Comparison of ENCODE assay signal across 8 mouse cellular contexts in the genomic region with DNA sequence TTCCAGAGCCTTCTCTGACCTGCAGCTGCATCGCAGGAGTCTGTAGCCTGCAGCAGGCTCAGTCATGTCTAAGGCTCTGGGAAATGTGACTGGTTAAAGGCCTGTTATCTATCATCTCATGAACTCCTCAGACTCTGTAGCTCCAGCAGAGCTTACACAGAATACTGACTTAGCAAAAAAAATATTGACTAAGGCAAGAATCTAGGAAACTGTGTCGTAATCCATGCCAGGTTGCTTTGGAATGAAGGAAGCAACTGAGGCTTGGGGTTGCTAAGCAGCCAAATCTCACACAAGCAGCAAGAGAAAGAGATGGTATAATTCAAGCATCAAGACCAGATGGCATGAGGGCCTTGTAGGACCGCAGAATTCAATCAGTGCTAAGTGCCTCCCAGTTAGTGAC.
A peak's percentile ranks its signal among the peaks of the same experiment; 100 is the strongest.
DNase-seq lines count a peak whose midpoint lies in the region; ATAC-seq and TF ChIP-seq lines count a peak whose summit lies in the region.

No protein-coding gene starts in this region.

- H3K4me3 ChIP-seq in forebrain, postnatal 0 days (ENCODE audit: low read depth, low read length) = no peak overlapping the region
- no peak overlapping the region for H3K4me3 ChIP-seq in forebrain, embryonic 13.5 days
- no peak overlapping the region for H3K4me3 ChIP-seq in lung, embryonic 14.5 days (ENCODE audit: low read depth, low read length)
- H3K4me3 ChIP-seq in embryonic facial prominence, embryonic 10.5 days = no peak overlapping the region
- H3K4me3 ChIP-seq in limb, embryonic 15.5 days = no peak overlapping the region
- no peak overlapping the region for H3K4me3 ChIP-seq in midbrain, embryonic 11.5 days (ENCODE audit: low read depth, low read length)

- H3K4me1 ChIP-seq in forebrain, postnatal 0 days (ENCODE audit: insufficient read depth) = peaks cover 9% of the 10 kb centered on the region; the same call in 1 of the 2 replicates
- peaks cover 15% of the 10 kb centered on the region for H3K4me1 ChIP-seq in forebrain, embryonic 13.5 days
- peaks cover 7% of the 10 kb centered on the region; the same call in 1 of the 2 replicates for H3K4me1 ChIP-seq in lung, embryonic 14.5 days (ENCODE audit: insufficient read depth)
- H3K4me1 ChIP-seq in embryonic facial prominence, embryonic 10.5 days = peaks cover 59% of the 10 kb centered on the region
- peaks cover 47% of the 10 kb centered on the region for H3K4me1 ChIP-seq in limb, embryonic 15.5 days
- H3K4me1 ChIP-seq in midbrain, embryonic 11.5 days (ENCODE audit: control insufficient read depth, insufficient read depth, low read length) = peaks cover 13% of the 10 kb centered on the region

- ATAC-seq in forebrain, postnatal 0 days = peak; percentile 75
- no peak for ATAC-seq in forebrain, embryonic 13.5 days
- no peak for ATAC-seq in lung, embryonic 14.5 days (ENCODE audit: insufficient read depth)
- ATAC-seq in limb, embryonic 15.5 days (ENCODE audit: insufficient number of reproducible peaks, low FRiP score, low TSS enrichment, low read depth) = no peak
- no peak for ATAC-seq in midbrain, embryonic 11.5 days (ENCODE audit: low FRiP score)

- H3K36me3 ChIP-seq in forebrain, postnatal 0 days (ENCODE audit: insufficient read depth) = no peaks in the 10 kb centered on the region
- no peaks in the 10 kb centered on the region for H3K36me3 ChIP-seq in forebrain, embryonic 13.5 days (ENCODE audit: poor library complexity, severe bottlenecking)
- no peaks in the 10 kb centered on the region for H3K36me3 ChIP-seq in lung, embryonic 14.5 days (ENCODE audit: insufficient read depth)
- H3K36me3 ChIP-seq in embryonic facial prominence, embryonic 10.5 days (replicated peaks) = no peaks in the 10 kb centered on the region
- H3K36me3 ChIP-seq in limb, embryonic 15.5 days = no peaks in the 10 kb centered on the region
- H3K36me3 ChIP-seq in midbrain, embryonic 11.5 days (ENCODE audit: control insufficient read depth, insufficient read depth, low read length) = no peaks in the 10 kb centered on the region

- no peaks in the 10 kb centered on the region for H3K9me3 ChIP-seq in forebrain, postnatal 0 days (ENCODE audit: low read length)
- H3K9me3 ChIP-seq in forebrain, embryonic 13.5 days (replicated peaks) = no peaks in the 10 kb centered on the region
- no peaks in the 10 kb centered on the region for H3K9me3 ChIP-seq in lung, embryonic 14.5 days (ENCODE audit: low read depth, low read length)
- no peaks in the 10 kb centered on the region for H3K9me3 ChIP-seq in embryonic facial prominence, embryonic 10.5 days
- H3K9me3 ChIP-seq in limb, embryonic 15.5 days = no peaks in the 10 kb centered on the region
- no peaks in the 10 kb centered on the region for H3K9me3 ChIP-seq in midbrain, embryonic 11.5 days (ENCODE audit: control insufficient read depth, low read length)

- DNase-seq in forebrain, postnatal 0 days = peak; percentile 74
- DNase-seq in lung, embryonic 14.5 days = peak; percentile 16
- DNase-seq in lung, postnatal 14 days = no peak
- no peak for DNase-seq in embryonic facial prominence, embryonic 10.5 days (ENCODE audit: low spot score)
- DNase-seq in midbrain, embryonic 11.5 days (ENCODE audit: low spot score, missing footprints) = no peak
- DNase-seq in urinary bladder, postnatal 25 days (ENCODE audit: low spot score) = no peak

- H3K9ac ChIP-seq in forebrain, postnatal 0 days = no peak overlapping the region
- H3K9ac ChIP-seq in forebrain, embryonic 13.5 days = no peak overlapping the region
- H3K9ac ChIP-seq in lung, embryonic 14.5 days = no peak overlapping the region
- no peak overlapping the region for H3K9ac ChIP-seq in limb, embryonic 15.5 days
- H3K9ac ChIP-seq in midbrain, embryonic 11.5 days (ENCODE audit: low read length) = no peak overlapping the region

- no peaks in the 10 kb centered on the region for H3K27me3 ChIP-seq in forebrain, postnatal 0 days (ENCODE audit: insufficient read depth, low read length)
- H3K27me3 ChIP-seq in forebrain, embryonic 13.5 days = no peaks in the 10 kb centered on the region
- H3K27me3 ChIP-seq in lung, embryonic 14.5 days (ENCODE audit: insufficient read depth, low read length) = no peaks in the 10 kb centered on the region
- no peaks in the 10 kb centered on the region for H3K27me3 ChIP-seq in embryonic facial prominence, embryonic 10.5 days (replicated peaks; ENCODE audit: low read depth, poor library complexity, severe bottlenecking)
- H3K27me3 ChIP-seq in limb, embryonic 15.5 days = peaks cover 2% of the 10 kb centered on the region; the same call in 1 of the 2 replicates
- no peaks in the 10 kb centered on the region for H3K27me3 ChIP-seq in midbrain, embryonic 11.5 days (ENCODE audit: control insufficient read depth, insufficient read depth, low read length)

- H3K4me2 ChIP-seq in forebrain, postnatal 0 days (ENCODE audit: low read depth) = no peak overlapping the region
- no peak overlapping the region for H3K4me2 ChIP-seq in forebrain, embryonic 13.5 days
- H3K4me2 ChIP-seq in lung, embryonic 14.5 days = no peak overlapping the region
- no peak overlapping the region for H3K4me2 ChIP-seq in limb, embryonic 15.5 days
- H3K4me2 ChIP-seq in midbrain, embryonic 11.5 days = no peak overlapping the region

- H3K27ac ChIP-seq in forebrain, postnatal 0 days (ENCODE audit: low read depth, low read length) = no peak overlapping the region
- H3K27ac ChIP-seq in forebrain, embryonic 13.5 days = no peak overlapping the region
- no peak overlapping the region for H3K27ac ChIP-seq in lung, embryonic 14.5 days (ENCODE audit: low read depth)
- H3K27ac ChIP-seq in embryonic facial prominence, embryonic 10.5 days (replicated peaks) = peak overlapping the region; percentile 71
- H3K27ac ChIP-seq in limb, embryonic 15.5 days = peak overlapping the region; percentile 14; the same call in 1 of the 2 replicates
- no peak overlapping the region for H3K27ac ChIP-seq in midbrain, embryonic 11.5 days (ENCODE audit: low read depth, low read length)

- TF ChIP-seq CTCF in forebrain, postnatal 0 days (IDR thresholded peaks at IDR 0.05; ENCODE audit: low read depth) = no peak
- no peak for TF ChIP-seq CTCF in lung, embryonic 14.5 days (IDR thresholded peaks at IDR 0.05; ENCODE audit: low read depth)

- 62% methylated on average over 3 of the region's 3 CpGs for WGBS in forebrain, postnatal 0 days
- WGBS in forebrain, embryonic 13.5 days = 77% methylated on average over 3 of the region's 3 CpGs
- WGBS in lung, embryonic 14.5 days = 55% methylated on average over 3 of the region's 3 CpGs
- 63% methylated on average over 3 of the region's 3 CpGs for WGBS in embryonic facial prominence, embryonic 10.5 days
- 44% methylated on average over 3 of the region's 3 CpGs for WGBS in limb, embryonic 15.5 days
- 71% methylated on average over 3 of the region's 3 CpGs for WGBS in midbrain, embryonic 11.5 days

Comparison
In these comparisons a context has a peak if more than half of its experiments do, and no peak if none do; other contexts are left out.
1. DNase-seq: peak in forebrain, postnatal 0 days (single experiment) and lung, embryonic 14.5 days (single experiment); none in lung, postnatal 14 days (single experiment), embryonic facial prominence, embryonic 10.5 days (single experiment), midbrain, embryonic 11.5 days (single experiment) and urinary bladder, postnatal 25 days (single experiment).
2. H3K27ac ChIP-seq: peak in embryonic facial prominence, embryonic 10.5 days (single experiment) and limb, embryonic 15.5 days (single experiment); none in forebrain, postnatal 0 days (single experiment), forebrain, embryonic 13.5 days (single experiment), lung, embryonic 14.5 days (single experiment) and midbrain, embryonic 11.5 days (single experiment).